Mouse (Mus musculus) B cell, adult 62 days (primary cell): ENCODE measurements around the gene Asb7. TPM values are rescaled to one million over a fixed set of nuclear protein-coding genes. Genes with fewer than 3 reads are reported as not detected.

ENCODE experiments used
- total RNA-seq: library from RNA; stranded (reverse); gene quantifications from 4 replicates; pipeline ENCODE4 v1.2.4, GENCODE M21; 2023

The Asb7 gene
- 16.0 to 19.7 TPM (median 18.3 TPM) in 4 replicates for total RNA-seq

DNA sequence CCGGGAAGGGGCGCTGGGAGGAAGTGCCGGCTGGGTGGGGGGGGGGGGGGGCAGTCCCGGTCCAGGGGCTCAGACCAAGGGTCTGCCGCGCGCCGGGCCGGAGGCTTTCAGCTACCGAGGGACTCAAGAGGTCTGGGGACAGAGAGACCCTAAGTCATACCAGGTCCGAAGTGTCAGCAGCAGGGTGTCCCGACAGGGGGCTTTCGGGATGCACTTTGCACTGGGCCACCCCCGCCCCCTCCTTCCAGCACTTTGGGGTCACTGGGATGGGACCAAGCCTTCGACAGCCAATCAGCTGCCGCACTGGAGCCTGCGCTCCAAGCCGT lies at the start of gene Asb7:
Gene Asb7, minus strand, starts transcription at position 303 of the 326 bp plus-strand sequence.

GRCm38 (mm10) chr7:66689620-66690360 lies 394 bp upstream of the Asb7 start, which contains the start of gene Lins1:
TSS of gene Lins1 (plus strand) at chr7:66689889.

Other genes starting within 250 kb of the Asb7 start
- 7.4 to 11.3 TPM (median 8.6 TPM) in 4 replicates for gene Lins1, start 293 bp upstream of the Asb7 start, total RNA-seq
- not detected in 4 replicates for gene Cers3, start 53.9 kb upstream of the Asb7 start, total RNA-seq
- not detected in 4 replicates for gene Adamts17, start 150.1 kb upstream of the Asb7 start, total RNA-seq